Mouse (Mus musculus) ES-E14 (cell line): ENCODE results near the gene Wdr62. TPM values are rescaled to one million over a fixed set of nuclear protein-coding genes. Genes with fewer than 3 reads are reported as not detected.

Source experiments
- DNase-seq: peaks from one replicate; pipeline ENCODE4 v3.0.0-alpha.2; 2013; ENCODE audit warnings: low read depth, low spot score
- H3K27ac ChIP-seq: 2 replicates; pipeline ENCODE4 v1.5.1; 2012; ENCODE audit warnings: low read depth, mild to moderate bottlenecking, low read length, moderate library complexity, mixed read lengths; ENCODE audit not compliant: poor library complexity, insufficient read depth, severe bottlenecking
- H3K36me3 ChIP-seq: 2 replicates; pipeline ENCODE4 v1.6.1; 2012; ENCODE audit warnings: mild to moderate bottlenecking, low read length, moderate library complexity, mixed read lengths; ENCODE audit not compliant: control insufficient read depth, poor library complexity, insufficient read depth, severe bottlenecking
- H3K4me1 ChIP-seq, 2 experiments: fragments of 150-350 bp in 1 of 2; sonication (generic) in 1 of 2; 2 replicates each; pipeline ENCODE4 v1.6.1; 2012; ENCODE audit warnings: low read length in 2 of 2, mild to moderate bottlenecking in 1 of 2, mixed read lengths in 1 of 2; ENCODE audit not compliant: control insufficient read depth in 2 of 2, insufficient read depth in 2 of 2, poor library complexity in 1 of 2
- H3K4me3 ChIP-seq, 2 experiments: fragments of 150-350 bp in 1 of 2; sonication (generic) in 1 of 2; 2 replicates each; pipeline ENCODE4 v1.5.1; 2012; ENCODE audit warnings: low read length in 2 of 2, low read depth in 1 of 2, mild to moderate bottlenecking in 1 of 2, mixed read lengths in 1 of 2; ENCODE audit not compliant: insufficient read depth in 1 of 2, poor library complexity in 1 of 2, severe bottlenecking in 1 of 2
- H3K9ac ChIP-seq: 2 replicates; pipeline ENCODE4 v1.6.1; 2012; ENCODE audit warnings: low read depth, mild to moderate bottlenecking, low read length, mixed read lengths; ENCODE audit not compliant: poor library complexity, insufficient read depth, severe bottlenecking
- H3K9me3 ChIP-seq: fragments of 150-350 bp; sonication (generic); 2 replicates; pipeline ENCODE4 v1.6.1; 2012; ENCODE audit warnings: low read depth, mild to moderate bottlenecking, low read length; ENCODE audit not compliant: control insufficient read depth, insufficient read depth
- CHD2 ChIP-seq: IDR thresholded peaks from 2 replicates; pipeline ENCODE4 v1.6.1; 2014; ENCODE audit warnings: mild to moderate bottlenecking, low read depth, low read length, inconsistent platforms
- HCFC1 ChIP-seq: IDR thresholded peaks from 2 replicates; pipeline ENCODE4 v1.6.1; 2012; ENCODE audit warnings: low read length, inconsistent platforms, borderline replicate concordance; ENCODE audit not compliant: insufficient read depth
- MAFK ChIP-seq: IDR thresholded peaks from 2 replicates; pipeline ENCODE4 v1.6.1; 2014; ENCODE audit warnings: mild to moderate bottlenecking, low read depth, low read length, inconsistent platforms; ENCODE audit not compliant: insufficient read depth
- ZC3H11A ChIP-seq: IDR thresholded peaks from 2 replicates; pipeline ENCODE4 v1.6.1; 2012; ENCODE audit warnings: low read depth, mild to moderate bottlenecking, inconsistent platforms, low read length, borderline replicate concordance
- ZNF384 ChIP-seq: IDR thresholded peaks from 2 replicates; pipeline ENCODE4 v1.6.1; 2012; ENCODE audit warnings: low read depth, low read length, inconsistent platforms
- in situ Hi-C, 2 experiments: fragments of 600-800 bp; cut with MboI; formaldehyde crosslinking; loops; one replicate each; pipeline ENCODE4 v1.15.1; 2025; ENCODE audit warnings: low sequenced_read_pairs in 2 of 2, inconsistent platforms in 1 of 2; ENCODE audit not compliant: unreplicated experiment in 2 of 2
- total RNA-seq: library from RNA; depleted of rRNA; stranded (reverse); fragments of 300-350 nt; gene quantifications from 2 replicates; pipeline ENCODE4 v1.2.3, GENCODE M21; 2012

Wdr62 gene
- total RNA-seq, 1 experiment, result 21.6 TPM

DNA sequence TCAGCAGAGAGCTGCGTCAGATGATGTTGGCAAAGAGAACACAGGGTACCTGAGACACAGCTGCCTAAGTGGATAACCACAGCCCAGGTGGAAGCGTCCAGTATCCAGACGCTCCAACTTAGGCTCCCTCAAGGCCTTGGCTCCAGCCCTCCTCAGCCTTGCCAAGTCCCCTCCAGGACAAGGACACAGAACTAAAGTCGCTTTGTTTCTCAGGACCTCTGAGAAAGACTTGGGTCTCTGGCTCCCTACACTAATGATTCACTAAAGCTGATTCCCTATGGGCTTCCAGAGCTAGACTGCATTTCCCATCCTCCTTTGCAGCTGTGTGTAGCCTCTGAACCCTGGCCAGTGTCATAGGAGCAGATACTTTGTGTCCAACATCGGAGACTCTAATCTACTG lies 80.0 kb downstream of the Wdr62 start:
- Histone ChIP-seq H3K36me3 (no peaks in the 10 kb centered on the region), H3K4me3 (peak overlapping the region in 1 of 2 experiments; percentile 11; a peak in 1 of 4 replicates), H3K9me3 (no peaks in the 10 kb centered on the region), H3K9ac (peak overlapping the region; percentile 33; the same call in 1 of the 2 replicates), H3K27ac (peak overlapping the region; percentile 78), H3K4me1 (peaks cover 8 to 29% of the 10 kb centered on the region in 2 experiments)
- TF ChIP-seq CHD2 (no peak), ZC3H11A (no peak), ZNF384 (no peak), MAFK (no peak), HCFC1 (no peak)
- DNase-seq, result no peak
- in situ Hi-C loops, result no loop called here

DNA sequence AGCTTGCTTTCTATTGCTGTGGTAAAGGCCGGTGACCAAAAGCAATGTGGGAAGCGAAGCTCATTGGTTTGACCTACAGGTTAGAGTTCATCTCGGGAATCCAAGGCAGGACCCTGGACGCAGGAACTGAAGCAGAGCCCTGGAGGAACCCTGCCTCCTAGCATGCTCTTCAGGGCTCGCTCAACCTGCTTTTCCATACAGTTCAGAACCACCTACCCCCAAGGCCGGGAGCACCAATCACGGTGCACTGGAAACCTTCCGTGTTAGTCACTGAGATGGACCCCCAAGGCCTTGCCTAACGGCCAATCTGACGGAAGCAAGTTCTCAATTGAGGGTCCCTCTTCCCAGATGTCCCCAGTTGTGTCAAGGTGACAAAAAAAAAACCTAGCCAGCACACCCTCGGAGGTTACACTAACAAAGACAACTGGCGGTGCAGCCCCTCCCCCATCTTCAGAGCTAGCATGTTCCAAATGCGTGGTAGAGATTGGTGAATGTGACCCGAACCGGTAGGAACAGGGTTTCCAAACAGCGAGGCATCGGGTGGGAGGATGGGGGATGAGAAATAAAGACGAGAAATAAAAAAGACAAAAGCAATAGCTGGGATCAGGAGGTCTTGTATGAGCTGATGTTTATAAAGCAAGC lies 80.6 kb downstream of the Wdr62 start:
- no peaks in the 10 kb centered on the region for H3K36me3 ChIP-seq
- peak overlapping the region; percentile 39; the same call in 1 of the 2 replicates for H3K9ac ChIP-seq
- no peak for DNase-seq
- TF ChIP-seq CHD2 (peak; percentile 34; the same call in 1 of the 2 replicates), ZC3H11A (no peak)
- H3K27ac ChIP-seq, result peak overlapping the region; percentile 78
- no peaks in the 10 kb centered on the region for H3K9me3 ChIP-seq
- in situ Hi-C loops, result no loop called here
- H3K4me1 ChIP-seq, result peaks cover 8 to 26% of the 10 kb centered on the region in 2 experiments
- peak overlapping the region; percentile 7 to 21; a peak in 1 of 4 replicates for H3K4me3 ChIP-seq

DNA sequence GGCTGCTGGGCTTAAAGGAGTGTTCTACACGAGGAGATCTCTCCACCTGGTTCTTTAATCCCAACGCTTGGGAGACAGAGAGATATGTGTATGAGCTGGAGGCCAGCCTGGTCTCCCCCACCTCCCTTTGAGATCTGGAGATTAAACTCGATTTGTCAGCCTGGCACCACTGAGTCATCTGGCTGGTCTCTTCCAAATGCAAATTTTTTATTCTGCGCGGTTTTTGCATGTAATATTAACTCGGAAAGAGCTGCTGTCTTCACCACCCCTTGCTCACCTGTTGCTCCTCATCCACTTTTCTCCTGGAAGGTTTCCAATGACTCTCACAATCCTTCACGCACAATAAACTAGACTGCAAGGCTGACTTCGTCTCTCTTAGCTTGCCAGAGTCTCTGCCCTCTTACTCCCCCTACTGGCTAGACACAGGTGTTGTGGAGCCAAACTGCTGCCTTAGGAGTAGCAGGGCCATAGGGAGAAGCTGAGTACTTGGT lies 81.7 kb downstream of the Wdr62 start, which contains the start of gene Capns1:
Capns1 (minus strand) TSS at position 331 of the 491 bp plus-strand sequence.
- peaks cover 7 to 20% of the 10 kb centered on the region in 2 experiments for H3K4me1 ChIP-seq
- DNase-seq, result peak; percentile 93
- TF ChIP-seq CHD2 (no peak), ZNF384 (no peak), MAFK (0 out of 2 replicates have a peak, but pooled peaks have one; percentile 28), HCFC1 (peak; percentile 56; the same call in 1 of the 2 replicates), ZC3H11A (peak; percentile 37; the same call in 1 of the 2 replicates)
- H3K36me3 ChIP-seq, result no peaks in the 10 kb centered on the region
- no peaks in the 10 kb centered on the region for H3K9me3 ChIP-seq
- in situ Hi-C loops, result no loop called here
- peak within 1 kb of the TSS; percentile 34 to 37 for H3K4me3 ChIP-seq
- peak within 1 kb of the TSS; percentile 74 for H3K9ac ChIP-seq
- peak within 1 kb of the TSS; percentile 93 for H3K27ac ChIP-seq

DNA sequence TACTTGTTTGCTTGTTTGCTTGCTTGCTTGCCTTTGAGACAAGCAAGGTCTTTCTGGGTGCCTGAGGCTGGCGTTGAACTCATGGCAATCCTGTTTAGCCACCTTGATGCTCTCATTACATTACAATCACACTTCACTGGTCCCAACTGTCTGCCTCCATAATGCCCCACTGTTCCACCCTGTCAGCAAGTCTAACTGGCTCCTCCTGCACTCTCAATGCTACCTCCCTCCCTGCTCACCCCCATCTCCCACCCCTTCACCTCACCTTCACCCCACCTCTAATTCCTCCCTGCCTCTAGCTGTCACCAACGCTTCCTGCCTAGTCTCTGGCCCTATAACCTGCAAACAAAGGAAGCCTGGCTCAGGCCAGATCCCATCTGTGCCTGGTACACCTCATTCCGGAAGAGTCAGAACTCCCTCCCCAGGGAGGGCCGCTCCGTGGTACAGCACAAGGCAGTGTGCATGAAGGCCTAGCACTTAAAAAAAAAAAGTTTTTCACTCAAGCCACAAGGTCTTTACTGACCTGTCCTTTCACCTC lies 82.6 kb downstream of the Wdr62 start:
- in situ Hi-C loops, result no loop called here
- Histone ChIP-seq H3K4me3 (peak overlapping the region; percentile 34 to 37; a peak in 3 of 4 replicates), H3K9ac (peak overlapping the region; percentile 74), H3K36me3 (no peaks in the 10 kb centered on the region), H3K27ac (peak overlapping the region; percentile 93), H3K4me1 (peaks cover 7 to 18% of the 10 kb centered on the region in 2 experiments), H3K9me3 (no peaks in the 10 kb centered on the region)
- no peak for DNase-seq
- TF ChIP-seq HCFC1, result no peak
- no peak for TF ChIP-seq ZC3H11A
- peak; percentile 40; the same call in 1 of the 2 replicates for TF ChIP-seq MAFK
- TF ChIP-seq CHD2, result no peak
- TF ChIP-seq ZNF384, result no peak
